Mouse (Mus musculus): ENCODE results near the gene Hoxa7. TPM values are rescaled to one million over a fixed set of nuclear protein-coding genes. Genes with fewer than 3 reads are reported as not detected.

Gene Hoxa7
- total and polyA plus RNA-seq, 3 experiments: 0.17 TPM; not detected in 2

GRCm38 (mm10) chr6:52260654-52261575, 39.3 kb upstream of the Hoxa7 start, which contains the start of gene Hoxa13 (continued):
- TF ChIP-seq ZNF384 (IDR thresholded peaks at IDR 0.05; ENCODE audit: low read depth, low read length): no peak

DNA sequence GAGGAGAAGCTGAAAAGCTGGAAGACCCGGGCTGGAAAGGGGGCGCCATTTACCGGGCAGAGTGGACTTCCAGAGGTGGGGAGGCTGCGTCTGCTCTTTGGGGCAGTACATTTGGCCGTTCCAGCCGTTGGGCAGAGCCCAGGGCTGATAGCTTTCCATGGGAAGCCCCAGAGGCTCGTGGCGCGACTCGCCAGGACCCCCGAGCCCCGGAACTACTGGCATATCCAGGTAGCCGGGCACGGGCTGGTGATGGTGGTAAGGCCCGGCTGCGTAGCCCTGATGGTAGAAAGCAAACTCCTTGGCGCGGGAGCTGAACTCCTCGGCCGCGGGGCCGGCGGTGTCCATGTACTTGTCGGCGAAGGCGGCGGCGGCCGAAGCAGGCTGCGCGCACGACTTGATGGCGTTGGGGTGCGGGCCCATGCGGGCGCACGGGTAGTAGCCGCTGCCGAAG, 38.2 kb upstream of the Hoxa7 start:
- H3K36me3 ChIP-seq (ENCODE audit: control insufficient read depth in 1 of 2, insufficient read depth in 2 of 2, low read length in 2 of 2): no peaks in the 10 kb centered on the region
- TF ChIP-seq E2F4 (IDR thresholded peaks at IDR 0.05; ENCODE audit: borderline replicate concordance, low read depth, low read length): no peak
- TF ChIP-seq NRF1 (IDR thresholded peaks at IDR 0.05; ENCODE audit: insufficient read depth, low read depth, low read length, poor library complexity, severe bottlenecking): no peak
- no peak for TF ChIP-seq ETS1 (IDR thresholded peaks at IDR 0.05; ENCODE audit: low read depth, low read length)
- no peak for TF ChIP-seq GABPA (IDR thresholded peaks at IDR 0.05; ENCODE audit: low read depth, low read length)
- TF ChIP-seq ZKSCAN1 (IDR thresholded peaks at IDR 0.05; ENCODE audit: low read depth, low read length): no peak
- TF ChIP-seq CTCF (IDR thresholded peaks at IDR 0.05 in 2 of 3, conservative IDR thresholded peaks at IDR 0.05 in 1 of 3; ENCODE audit: control insufficient read depth in 1 of 3, insufficient read depth in 1 of 3, low read depth in 2 of 3, low read length in 3 of 3, poor library complexity in 1 of 3, severe bottlenecking in 1 of 3): no peak
- no peak for TF ChIP-seq GATA1 (IDR thresholded peaks at IDR 0.05; ENCODE audit: low read depth, low read length)
- no peak for TF ChIP-seq MAZ (IDR thresholded peaks at IDR 0.05; ENCODE audit: low read depth, low read length)
- no peak for TF ChIP-seq SMC3 (IDR thresholded peaks at IDR 0.05; ENCODE audit: low read depth, low read length)
- no peak for TF ChIP-seq NELFE (IDR thresholded peaks at IDR 0.05; ENCODE audit: low read depth, low read length)
- TF ChIP-seq POLR2AphosphoS5 (IDR thresholded peaks at IDR 0.05; ENCODE audit: borderline replicate concordance, low read depth, low read length): no peak
- no peak for TF ChIP-seq SIN3A (IDR thresholded peaks at IDR 0.05; ENCODE audit: low read length)
- TF ChIP-seq CHD1 (IDR thresholded peaks at IDR 0.05; ENCODE audit: low read depth, low read length): no peak
- TF ChIP-seq POLR2AphosphoS2 (IDR thresholded peaks at IDR 0.05; ENCODE audit: low read length): no peak
- TF ChIP-seq TCF12 (IDR thresholded peaks at IDR 0.05; ENCODE audit: low read depth, low read length): no peak
- no peaks in the 10 kb centered on the region for H3K4me1 ChIP-seq (ENCODE audit: control insufficient read depth in 1 of 2, insufficient read depth in 2 of 2, low read length in 2 of 2)
- DNase-seq (ENCODE audit: low read depth, low spot score): no peak
- no peak overlapping the region for H3K9ac ChIP-seq (ENCODE audit: control insufficient read depth, low read depth, low read length, poor library complexity, severe bottlenecking)
- H3K79me2 ChIP-seq (ENCODE audit: control insufficient read depth, insufficient read depth, low read length, poor library complexity): no peaks in the 10 kb centered on the region
- no peaks in the 10 kb centered on the region for H3K9me3 ChIP-seq (replicated peaks; ENCODE audit: insufficient read depth, low read length)
- H3K27ac ChIP-seq (ENCODE audit: control insufficient read depth, low read depth, low read length): no peak overlapping the region
- no peak overlapping the region for H3K4me3 ChIP-seq (ENCODE audit: control insufficient read depth in 1 of 2, insufficient read depth in 1 of 2, low read depth in 2 of 2, low read length in 2 of 2)
- no peaks in the 10 kb centered on the region for H3K27me3 ChIP-seq (ENCODE audit: control insufficient read depth in 1 of 2, insufficient read depth in 2 of 2, low read length in 2 of 2)
